Mouse (Mus musculus) midbrain, embryonic 10.5 days (tissue): Measurements from ENCODE around the gene Slc1a5. TPM values are rescaled to one million over a fixed set of nuclear protein-coding genes. Genes with fewer than 3 reads are reported as not detected.
A peak's percentile ranks its signal among the peaks of the same experiment; 100 is the strongest.

Experiments
- DNase-seq: peaks from one replicate; pipeline ENCODE4 v3.0.0-alpha.2; 2017; ENCODE audit warnings: low spot score
- H3K27ac ChIP-seq: fragments of 300-500 bp; sonication (generic); replicated peaks from 2 replicates; pipeline ENCODE4 v1.5.1; 2016; ENCODE audit warnings: mild to moderate bottlenecking
- H3K27me3 ChIP-seq: fragments of 300-500 bp; sonication (generic); 2 replicates; pipeline ENCODE4 v1.6.1; 2016; ENCODE audit warnings: low read depth, mild to moderate bottlenecking; ENCODE audit not compliant: poor library complexity, severe bottlenecking
- H3K36me3 ChIP-seq: fragments of 300-500 bp; sonication (generic); 2 replicates; pipeline ENCODE4 v1.6.1; 2016; ENCODE audit warnings: mild to moderate bottlenecking, moderate library complexity
- H3K4me1 ChIP-seq: fragments of 300-500 bp; sonication (generic); 2 replicates; pipeline ENCODE4 v1.6.1; 2016
- H3K4me3 ChIP-seq: fragments of 300-500 bp; sonication (generic); 2 replicates; pipeline ENCODE4 v1.5.1; 2016; ENCODE audit warnings: mild to moderate bottlenecking, moderate library complexity
- H3K9me3 ChIP-seq: fragments of 300-500 bp; sonication (generic); replicated peaks from 2 replicates; pipeline ENCODE4 v1.6.1; 2016; ENCODE audit warnings: mild to moderate bottlenecking
- WGBS: fragments of 180-500 bp; shearing (Covaris S2); methylation state at CpG from one replicate; pipeline ENCODE4 v1.1.7; 2016; 5-methylcytosine and 5-hydroxymethylcytosine counted together
- polyA plus RNA-seq: library from polyadenylated mRNA; unstranded; fragments of >200 nt; fragmentation: Nextera tagmentation; extraction: Ambion mirVana; gene quantifications from 2 replicates; pipeline ENCODE4 v1.2.1, GENCODE M21; 2016

The Slc1a5 gene
- polyA plus RNA-seq, 1 experiment from 2014 or later, result 40.4 TPM

DNA sequence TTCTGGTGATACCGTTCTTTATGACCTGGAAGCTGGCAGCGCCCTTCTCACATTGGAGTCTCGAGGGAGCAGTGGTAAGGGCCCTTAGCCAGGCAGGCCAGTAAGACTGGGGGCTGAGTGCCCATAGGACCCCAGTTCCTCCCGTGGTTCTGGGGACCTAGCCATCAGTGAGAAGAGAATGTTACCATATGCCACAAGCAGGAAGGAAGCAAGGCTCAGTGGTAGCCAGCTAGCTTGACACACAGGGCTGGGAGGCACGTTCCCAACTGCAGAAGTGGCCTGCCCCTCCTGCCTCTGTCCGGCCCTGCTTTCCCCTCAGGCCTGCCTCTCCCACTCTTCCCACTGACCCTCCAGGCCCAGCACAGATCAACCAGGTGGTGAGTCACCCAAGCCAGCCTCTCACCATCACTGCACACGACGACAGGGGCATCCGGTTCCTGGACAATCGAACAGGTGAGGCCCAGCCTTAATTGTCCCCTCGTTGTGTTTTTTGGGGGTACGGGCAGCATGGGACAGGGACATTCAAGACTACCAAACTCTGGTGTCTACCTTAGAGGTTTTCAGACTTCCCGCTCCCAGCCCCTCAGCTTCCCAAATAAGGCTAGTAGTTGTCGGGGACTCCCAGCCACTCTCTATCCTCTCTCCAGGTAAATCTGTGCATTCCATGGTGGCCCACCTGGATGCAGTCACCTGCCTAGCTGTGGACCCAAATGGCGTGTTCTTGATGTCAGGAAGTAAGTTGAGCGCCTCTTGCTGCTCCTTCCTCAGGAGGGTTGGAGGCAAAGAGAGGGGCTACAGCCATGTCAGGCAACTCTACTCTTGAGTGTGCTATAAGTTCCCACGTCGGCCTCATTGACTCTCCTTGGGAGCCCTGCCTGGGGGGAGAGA lies 57.0 kb downstream of the Slc1a5 start:
- H3K9me3 ChIP-seq, result no peaks in the 10 kb centered on the region
- no peak overlapping the region for H3K27ac ChIP-seq
- H3K4me3 ChIP-seq, result no peak overlapping the region
- H3K27me3 ChIP-seq, result no peaks in the 10 kb centered on the region
- H3K4me1 ChIP-seq, result peaks cover 18% of the 10 kb centered on the region
- no peak for DNase-seq
- WGBS, result 93% methylated on average over 18 of the region's 18 CpGs
- peaks cover 79% of the 10 kb centered on the region for H3K36me3 ChIP-seq

- 91% methylated on average over 6 of the region's 6 CpGs for WGBS
- H3K36me3 ChIP-seq, result peaks cover 72% of the 10 kb centered on the region
- no peak for DNase-seq
- H3K4me1 ChIP-seq, result peaks cover 26% of the 10 kb centered on the region
- 0 out of 2 replicates have a peak, but pooled peaks cover under 1% of the 10 kb centered on the region for H3K27me3 ChIP-seq
- no peaks in the 10 kb centered on the region for H3K9me3 ChIP-seq
- H3K4me3 ChIP-seq, result no peak overlapping the region
- no peak overlapping the region for H3K27ac ChIP-seq
Observed at GRCm38 (mm10) chr7:16838804-16839426, 57.8 kb downstream of the Slc1a5 start.

DNA sequence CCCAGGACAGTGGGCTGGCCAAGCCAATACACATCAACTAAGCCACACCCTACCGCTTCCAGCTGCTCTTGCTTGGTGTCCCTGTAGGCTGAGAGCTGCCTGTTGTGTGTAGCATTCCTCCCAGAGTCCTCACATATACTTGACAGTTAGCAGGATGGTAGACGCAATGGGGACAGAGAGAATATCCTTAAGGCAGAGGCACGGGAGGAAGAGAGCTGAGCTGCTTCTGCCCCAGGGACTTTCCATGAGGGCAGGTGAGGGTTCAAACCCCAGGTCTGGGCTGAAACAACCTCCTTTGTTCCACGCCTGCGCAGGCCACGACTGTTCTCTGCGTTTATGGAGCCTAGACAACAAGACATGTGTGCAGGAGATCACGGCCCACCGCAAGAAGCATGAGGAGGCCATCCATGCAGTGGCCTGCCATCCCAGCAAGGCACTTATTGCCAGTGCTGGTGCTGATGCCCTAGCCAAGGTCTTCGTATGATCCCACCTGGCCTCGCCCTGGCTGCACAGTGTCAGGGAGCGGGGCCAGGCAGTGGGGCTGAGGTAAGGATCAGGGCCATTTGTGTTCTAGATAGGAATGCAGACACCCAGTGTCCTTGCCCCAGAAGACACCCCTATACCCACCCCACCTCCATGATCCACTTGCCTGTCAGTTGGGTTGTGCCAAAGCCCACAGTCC lies 58.4 kb downstream of the Slc1a5 start:
- DNase-seq, result no peak
- Histone ChIP-seq H3K36me3 (peaks cover 65% of the 10 kb centered on the region), H3K27ac (no peak overlapping the region), H3K27me3 (peaks cover 6% of the 10 kb centered on the region; the same call in 1 of the 2 replicates), H3K9me3 (no peaks in the 10 kb centered on the region), H3K4me1 (peaks cover 33% of the 10 kb centered on the region), H3K4me3 (no peak overlapping the region)
- 93% methylated on average over 12 of the region's 12 CpGs for WGBS

DNA sequence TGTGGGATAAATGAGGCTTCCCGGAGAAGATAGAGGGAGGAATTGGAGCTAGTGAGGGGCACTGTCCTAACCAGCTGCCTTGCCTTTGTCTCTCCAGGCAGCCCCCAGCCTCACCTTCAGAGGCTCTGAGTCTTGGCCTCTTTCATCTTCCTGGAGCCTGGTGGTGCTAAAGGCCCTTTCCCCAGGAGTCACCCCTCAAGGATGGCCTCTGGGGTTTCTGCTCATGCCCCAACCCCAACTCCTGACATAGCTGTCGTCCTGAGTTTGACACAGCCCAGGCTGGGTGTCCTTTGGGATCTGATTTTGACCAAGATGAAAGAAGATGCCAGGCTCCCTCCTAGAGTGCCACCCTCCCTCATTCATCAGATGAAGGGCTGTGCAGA lies 59.0 kb downstream of the Slc1a5 start:
- WGBS, result 89% methylated on average over 2 of the region's 2 CpGs
- no peak overlapping the region for H3K4me3 ChIP-seq
- no peak for DNase-seq
- H3K27ac ChIP-seq, result no peak overlapping the region
- no peaks in the 10 kb centered on the region for H3K9me3 ChIP-seq
- peaks cover 38% of the 10 kb centered on the region for H3K4me1 ChIP-seq
- peaks cover 60% of the 10 kb centered on the region for H3K36me3 ChIP-seq
- H3K27me3 ChIP-seq, result peaks cover 8% of the 10 kb centered on the region; the same call in 1 of the 2 replicates

DNA sequence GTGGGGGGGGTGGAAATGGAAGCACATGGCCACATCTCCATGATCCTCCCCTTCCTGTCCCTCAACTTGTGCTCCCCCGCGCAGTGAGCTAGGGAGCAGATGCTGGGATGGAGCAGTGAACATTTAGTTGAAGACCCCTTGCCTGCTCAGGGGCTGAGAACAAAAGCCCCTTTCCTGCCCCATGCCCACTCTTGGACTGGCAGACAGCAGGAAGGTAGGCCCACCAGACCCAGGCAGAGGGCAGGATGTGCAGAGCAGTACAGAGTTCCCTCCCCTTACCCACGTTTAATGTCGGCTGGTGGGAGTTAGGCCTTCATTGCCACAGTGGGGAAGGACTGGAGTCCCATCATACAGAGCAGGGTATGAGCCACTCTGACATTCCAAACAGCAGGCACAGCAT lies 59.9 kb downstream of the Slc1a5 start:
- Histone ChIP-seq H3K4me3 (no peak overlapping the region), H3K27ac (no peak overlapping the region), H3K9me3 (no peaks in the 10 kb centered on the region), H3K4me1 (peaks cover 46% of the 10 kb centered on the region), H3K27me3 (peaks cover 15% of the 10 kb centered on the region; the same call in 1 of the 2 replicates), H3K36me3 (peaks cover 61% of the 10 kb centered on the region)
- no peak for DNase-seq
- 83% methylated on average over 4 of the region's 4 CpGs for WGBS

- Histone ChIP-seq H3K27me3 (peaks cover 15% of the 10 kb centered on the region; the same call in 1 of the 2 replicates), H3K36me3 (peaks cover 58% of the 10 kb centered on the region), H3K4me1 (peaks cover 46% of the 10 kb centered on the region), H3K9me3 (no peaks in the 10 kb centered on the region), H3K27ac (peak overlapping the region; percentile 84), H3K4me3 (peak overlapping the region; percentile 74)
- DNase-seq, result no peak
- WGBS, result 44% methylated on average over 11 of the region's 11 CpGs
Observed at GRCm38 (mm10) chr7:16841561-16842560, 60.7 kb downstream of the Slc1a5 start.

DNA sequence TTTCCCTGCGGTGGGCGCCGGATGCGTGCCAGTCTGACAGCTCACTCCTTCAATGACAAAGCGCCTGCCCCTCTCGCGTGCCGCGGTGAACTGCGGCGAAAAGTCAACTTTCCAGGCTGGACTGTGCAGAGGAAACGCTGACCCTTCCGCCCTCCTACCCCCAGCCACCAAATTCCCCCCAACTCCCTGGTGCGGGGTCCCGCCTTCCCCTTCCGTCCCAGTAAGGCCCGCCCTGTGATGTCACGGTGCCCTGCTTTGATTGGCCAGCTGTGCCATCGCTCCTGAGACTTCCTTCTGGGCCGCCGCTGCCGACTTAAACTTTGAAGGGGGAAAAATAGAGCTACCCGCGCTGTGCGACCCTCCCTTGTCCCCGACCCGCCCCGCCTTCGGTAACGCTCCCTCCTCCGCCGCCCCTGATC lies 61.5 kb downstream of the Slc1a5 start, which contains the start of gene Prkd2:
Prkd2 (plus strand) TSS at position 258 of the 419 bp plus-strand sequence.
- Histone ChIP-seq H3K4me1 (peaks cover 46% of the 10 kb centered on the region), H3K27ac (peak within 1 kb of the TSS; percentile 84), H3K9me3 (no peaks in the 10 kb centered on the region), H3K36me3 (peaks cover 53% of the 10 kb centered on the region), H3K27me3 (peaks cover 15% of the 10 kb centered on the region; the same call in 1 of the 2 replicates), H3K4me3 (peak within 1 kb of the TSS; percentile 74)
- DNase-seq, result peak; percentile 94
- under 1% methylated on average over 32 of the region's 32 CpGs for WGBS

DNA sequence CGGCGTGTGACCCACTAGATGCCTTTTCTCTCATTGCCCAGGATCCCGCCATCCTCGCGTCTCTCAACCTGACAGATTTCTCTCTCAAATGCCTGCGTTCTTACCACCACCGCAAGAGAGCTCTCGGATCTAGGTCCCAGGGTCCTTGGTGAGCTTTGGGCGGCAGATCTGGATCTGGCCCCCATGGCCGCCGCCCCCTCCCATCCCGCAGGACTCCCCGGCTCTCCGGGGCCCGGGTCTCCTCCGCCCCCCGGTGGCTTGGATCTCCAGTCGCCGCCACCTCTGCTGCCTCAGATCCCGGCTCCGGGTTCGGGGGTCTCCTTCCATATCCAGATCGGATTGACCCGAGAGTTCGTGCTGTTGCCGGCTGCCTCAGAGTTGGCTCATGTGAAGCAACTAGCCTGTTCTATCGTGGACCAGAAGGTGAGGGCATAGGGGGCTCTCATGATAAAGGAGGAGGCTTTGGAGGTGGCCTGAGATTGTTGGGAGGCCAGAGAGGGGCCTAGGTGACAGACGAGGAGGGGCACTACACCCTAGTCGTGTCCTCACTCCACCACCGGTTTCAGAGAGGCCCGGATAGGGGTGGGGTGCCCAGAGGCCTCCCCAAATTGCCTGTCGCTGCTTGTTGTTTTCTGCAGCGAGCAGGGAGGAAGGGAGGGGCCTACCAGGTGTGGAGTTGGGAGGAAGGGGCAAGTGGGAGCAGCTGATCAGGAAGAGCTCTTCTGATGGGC lies 62.5 kb downstream of the Slc1a5 start:
- H3K27me3 ChIP-seq, result peaks cover 15% of the 10 kb centered on the region; the same call in 1 of the 2 replicates
- H3K4me3 ChIP-seq, result peak overlapping the region; percentile 74
- no peaks in the 10 kb centered on the region for H3K9me3 ChIP-seq
- H3K4me1 ChIP-seq, result peaks cover 46% of the 10 kb centered on the region
- WGBS, result 2% methylated on average over 33 of the region's 33 CpGs
- peaks cover 48% of the 10 kb centered on the region for H3K36me3 ChIP-seq
- H3K27ac ChIP-seq, result peak overlapping the region; percentile 84
- peak; percentile 46 for DNase-seq

GRCm38 (mm10) chr7:16844696-16845071 lies 63.5 kb downstream of the Slc1a5 start:
- H3K4me1 ChIP-seq, result peaks cover 46% of the 10 kb centered on the region
- H3K36me3 ChIP-seq, result peaks cover 48% of the 10 kb centered on the region
- peak overlapping the region; percentile 74 for H3K4me3 ChIP-seq
- 71% methylated on average over 3 of the region's 3 CpGs for WGBS
- DNase-seq, result no peak
- no peaks in the 10 kb centered on the region for H3K9me3 ChIP-seq
- peaks cover 15% of the 10 kb centered on the region; the same call in 1 of the 2 replicates for H3K27me3 ChIP-seq
- H3K27ac ChIP-seq, result no peak overlapping the region

DNA sequence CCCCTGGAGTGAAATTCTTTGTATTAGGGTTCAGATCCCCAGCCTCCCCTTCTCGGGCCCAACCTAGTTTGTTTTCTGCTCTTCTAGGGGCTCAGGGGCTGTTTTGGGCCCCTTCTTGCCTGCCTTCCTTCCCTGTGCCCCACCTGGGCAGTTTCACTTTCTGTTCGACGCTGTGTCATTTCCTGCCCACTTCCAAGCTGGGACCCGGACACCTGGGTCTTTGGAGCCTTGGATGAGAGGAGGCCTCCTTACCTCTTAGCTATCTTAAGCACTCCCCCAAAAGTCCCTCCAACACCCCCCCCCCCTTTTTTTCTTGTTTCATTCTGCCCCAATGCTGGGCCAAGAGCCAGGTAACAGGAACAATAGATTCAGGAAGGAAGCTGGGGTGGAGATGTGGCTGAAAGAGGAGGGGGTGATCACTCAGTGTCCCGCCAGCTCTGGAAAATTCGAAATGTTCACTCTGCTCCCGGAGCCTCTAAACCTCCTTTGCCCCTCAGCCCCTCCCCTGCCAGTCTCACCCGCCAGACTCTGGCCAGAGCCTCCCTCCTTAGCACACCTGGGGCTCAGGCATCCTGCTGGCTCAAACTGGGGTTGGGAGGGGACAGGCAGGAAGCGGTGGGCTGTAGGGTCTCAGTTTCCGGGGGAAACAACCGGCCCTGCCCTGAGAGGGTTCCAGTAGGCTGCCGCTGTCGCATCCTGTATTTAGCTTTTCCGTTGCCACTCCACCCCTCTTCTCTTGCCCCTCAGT lies 64.1 kb downstream of the Slc1a5 start:
- H3K9me3 ChIP-seq, result no peaks in the 10 kb centered on the region
- peaks cover 15% of the 10 kb centered on the region; the same call in 1 of the 2 replicates for H3K27me3 ChIP-seq
- H3K4me1 ChIP-seq, result peaks cover 46% of the 10 kb centered on the region
- peaks cover 48% of the 10 kb centered on the region for H3K36me3 ChIP-seq
- WGBS, result 40% methylated on average over 14 of the region's 14 CpGs
- peak overlapping the region; percentile 42 for H3K27ac ChIP-seq
- no peak for DNase-seq
- peak overlapping the region; percentile 74 for H3K4me3 ChIP-seq

GRCm38 (mm10) chr7:16845820-16846167 lies 64.7 kb downstream of the Slc1a5 start:
- Histone ChIP-seq H3K27ac (no peak overlapping the region), H3K4me3 (peak overlapping the region; percentile 74), H3K36me3 (peaks cover 48% of the 10 kb centered on the region), H3K4me1 (peaks cover 46% of the 10 kb centered on the region), H3K27me3 (peaks cover 15% of the 10 kb centered on the region; the same call in 1 of the 2 replicates), H3K9me3 (no peaks in the 10 kb centered on the region)
- no peak for DNase-seq
- 31% methylated on average over 10 of the region's 10 CpGs for WGBS
